Mouse (Mus musculus): ENCODE data around the gene Hist2h2bb.

- TF ChIP-seq TCF12 (IDR thresholded peaks at IDR 0.05; ENCODE audit: low read depth, low read length): no peak
- no peak for TF ChIP-seq POLR2AphosphoS2 (IDR thresholded peaks at IDR 0.05; ENCODE audit: low read length)
- no peak for TF ChIP-seq ZNF384 (IDR thresholded peaks at IDR 0.05; ENCODE audit: low read depth, low read length)
- TF ChIP-seq MAFK (IDR thresholded peaks at IDR 0.05; ENCODE audit: borderline replicate concordance, low read depth, low read length): no peak
- TF ChIP-seq EP300 (IDR thresholded peaks at IDR 0.05; ENCODE audit: low read depth in 1 of 2, low read length in 2 of 2): no peak
These were observed 32.1 kb upstream of the Hist2h2bb start for GRCm38 (mm10) chr3:96237335-96237903.
